Mouse (Mus musculus): ENCODE results near the gene Celf2. TPM values are rescaled to one million over a fixed set of nuclear protein-coding genes. Genes with fewer than 3 reads are reported as not detected.
A peak's percentile ranks its signal among the peaks of the same experiment; 100 is the strongest.

The Celf2 gene
- total RNA-seq, 2 experiments from 2014 or later: 67.6 to 79.3 TPM

- TF ChIP-seq CTCF (IDR thresholded peaks at IDR 0.05): no peak
- no peak overlapping the region for H3K27ac ChIP-seq
- no peak overlapping the region for H3K4me3 ChIP-seq
- intact Hi-C loops (cut with DNase I): no loop called here
- no peak for DNase-seq
Observed at GRCm38 (mm10) chr2:7043770-7044459, 465.4 kb downstream of the Celf2 start.

- Histone ChIP-seq H3K27ac (no peak overlapping the region), H3K4me3 (no peak overlapping the region)
- TF ChIP-seq CTCF (IDR thresholded peaks at IDR 0.05): no peak
- intact Hi-C loops (cut with DNase I): no loop called here
- no peak for DNase-seq
Observed at GRCm38 (mm10) chr2:7040940-7041339, 468.4 kb downstream of the Celf2 start.

DNA sequence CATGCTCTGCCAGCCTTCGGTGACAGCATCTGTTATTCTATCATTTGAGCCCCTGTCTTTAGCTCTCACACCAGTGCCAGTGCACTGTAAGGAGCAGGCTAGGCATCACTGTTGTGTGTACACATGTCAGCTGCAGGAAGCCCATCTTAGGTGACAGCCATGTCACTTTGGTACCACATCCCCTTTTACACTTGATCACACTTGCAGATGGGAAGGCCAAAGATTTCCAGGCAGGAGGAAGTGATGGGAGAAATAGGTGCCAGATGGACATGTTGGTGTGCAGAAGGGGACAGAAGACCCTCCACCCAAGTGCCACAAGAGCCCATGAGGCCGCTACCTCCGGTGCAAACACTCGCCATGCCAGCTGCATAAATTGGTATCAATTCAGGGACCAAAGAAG is 470.4 kb downstream of the Celf2 start:
- no peak for DNase-seq
- Histone ChIP-seq H3K4me3 (no peak overlapping the region), H3K27ac (no peak overlapping the region)
- intact Hi-C loops (cut with DNase I): no loop called here
- no peak for TF ChIP-seq CTCF (IDR thresholded peaks at IDR 0.05)

GRCm38 (mm10) chr2:7031389-7031788 is 478.0 kb downstream of the Celf2 start:
- intact Hi-C loops (cut with DNase I): no loop called here
- H3K27ac ChIP-seq: no peak overlapping the region; the same call in 1 of the 2 replicates
- no peak overlapping the region for H3K4me3 ChIP-seq
- TF ChIP-seq CTCF (IDR thresholded peaks at IDR 0.05): no peak
- DNase-seq: no peak

DNA sequence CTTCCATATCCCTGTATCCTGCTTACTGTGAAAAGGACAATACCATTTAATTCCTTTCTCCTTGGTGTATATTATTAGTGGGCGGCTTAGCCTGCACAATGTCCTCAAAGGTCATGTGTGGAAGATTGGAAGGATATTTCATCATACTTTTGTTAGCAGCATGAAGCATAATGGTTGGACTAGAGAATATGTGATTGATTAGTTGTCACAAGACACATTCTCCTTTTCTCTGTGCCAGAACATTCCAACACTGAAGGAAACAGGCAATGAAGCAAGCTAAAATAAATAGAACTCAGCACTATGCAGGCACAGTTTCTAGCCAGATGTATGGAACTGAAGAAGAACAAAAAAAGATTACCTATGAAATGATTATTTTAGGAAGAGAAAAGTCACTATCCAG is 482.6 kb downstream of the Celf2 start:
- H3K4me3 ChIP-seq: no peak overlapping the region
- DNase-seq: no peak
- no peak overlapping the region for H3K27ac ChIP-seq
- no peak for TF ChIP-seq CTCF (IDR thresholded peaks at IDR 0.05)
- intact Hi-C loops (cut with DNase I): no loop called here

DNA sequence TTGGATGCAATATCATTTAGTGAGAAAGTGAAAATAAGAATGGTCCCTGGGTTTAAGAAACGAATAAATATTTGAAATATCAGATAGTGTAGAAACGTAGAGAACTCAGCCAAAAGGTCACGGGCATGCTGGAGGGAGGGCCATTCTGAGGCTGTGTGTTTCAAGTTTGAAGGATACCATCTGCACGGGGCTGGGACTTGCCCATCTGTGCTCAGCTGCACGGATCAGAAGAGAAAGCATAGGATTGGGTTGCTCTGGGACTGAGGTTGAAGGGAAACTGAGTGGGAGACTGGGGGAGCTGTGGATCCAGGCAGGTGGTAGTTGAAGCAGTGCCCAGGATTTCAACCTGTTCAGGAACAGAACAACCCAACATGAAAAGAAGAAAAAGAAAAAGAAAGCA is 483.8 kb downstream of the Celf2 start:
- intact Hi-C loops (cut with DNase I): no loop called here
- TF ChIP-seq CTCF (IDR thresholded peaks at IDR 0.05): no peak
- no peak for DNase-seq
- H3K4me3 ChIP-seq: no peak overlapping the region
- no peak overlapping the region for H3K27ac ChIP-seq

DNA sequence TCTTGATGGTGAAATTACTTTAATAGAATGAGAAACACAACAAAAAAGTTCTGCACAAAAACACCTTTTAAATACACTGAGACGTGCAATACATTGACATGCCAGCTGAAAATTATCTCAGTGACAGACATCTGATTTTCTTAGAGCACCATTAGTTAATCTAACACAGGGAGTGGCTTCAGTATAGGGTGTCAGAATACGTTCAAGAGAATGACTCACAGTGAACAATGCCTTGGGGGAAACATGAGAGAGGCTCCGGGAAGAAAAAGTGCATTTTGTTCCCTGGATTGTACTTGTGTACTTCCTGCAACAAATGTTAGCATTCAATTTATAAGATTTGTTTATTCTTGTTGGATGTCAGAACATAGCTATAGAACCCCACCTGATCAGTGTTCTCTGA is 487.2 kb downstream of the Celf2 start:
- intact Hi-C loops (cut with DNase I): no loop called here
- Histone ChIP-seq H3K27ac (no peak overlapping the region), H3K4me3 (no peak overlapping the region)
- TF ChIP-seq CTCF (IDR thresholded peaks at IDR 0.05): no peak
- no peak for DNase-seq

GRCm38 (mm10) chr2:7017384-7018113 is 491.8 kb downstream of the Celf2 start:
- no peak for TF ChIP-seq CTCF (IDR thresholded peaks at IDR 0.05)
- intact Hi-C loops (cut with DNase I): no loop called here
- H3K27ac ChIP-seq: no peak overlapping the region
- no peak for DNase-seq
- no peak overlapping the region for H3K4me3 ChIP-seq

GRCm38 (mm10) chr2:7013126-7013525 is 496.2 kb downstream of the Celf2 start:
- intact Hi-C loops (cut with DNase I): no loop called here
- no peak overlapping the region for H3K4me3 ChIP-seq
- no peak for TF ChIP-seq CTCF (IDR thresholded peaks at IDR 0.05)
- peak overlapping the region; percentile 43; the same call in 1 of the 2 replicates for H3K27ac ChIP-seq
- DNase-seq: peak; percentile 53

- DNase-seq: no peak
- no peak for TF ChIP-seq CTCF (IDR thresholded peaks at IDR 0.05)
- H3K4me3 ChIP-seq: no peak overlapping the region
- intact Hi-C loops (cut with DNase I): no loop called here
- H3K27ac ChIP-seq: no peak overlapping the region
Observed at GRCm38 (mm10) chr2:7006816-7007215, 502.5 kb downstream of the Celf2 start.

GRCm38 (mm10) chr2:7001967-7002366 is 507.4 kb downstream of the Celf2 start:
- Histone ChIP-seq H3K27ac (no peak overlapping the region), H3K4me3 (no peak overlapping the region)
- TF ChIP-seq CTCF (IDR thresholded peaks at IDR 0.05): no peak
- intact Hi-C loops (cut with DNase I): no loop called here
- no peak for DNase-seq

DNA sequence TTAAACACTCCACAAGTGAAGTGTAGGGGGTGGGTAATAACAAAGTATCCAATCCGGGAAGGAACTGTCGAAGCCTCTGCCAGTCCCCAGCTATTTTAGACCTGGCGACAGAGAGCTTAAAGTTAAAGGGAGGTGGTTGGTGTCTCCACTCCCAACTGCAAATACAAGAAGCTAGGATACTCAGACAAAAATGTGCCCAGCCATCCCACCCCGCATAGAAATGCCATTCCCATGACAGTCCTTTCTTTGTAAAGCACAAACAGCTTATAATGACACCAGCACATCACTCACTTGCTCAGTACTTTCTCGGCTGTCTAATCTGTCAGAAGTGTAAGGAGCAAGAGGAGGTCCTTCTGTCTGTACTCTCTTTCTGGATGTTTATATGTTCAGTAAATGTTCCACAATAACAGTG is 518.3 kb downstream of the Celf2 start:
- no peak for TF ChIP-seq CTCF (IDR thresholded peaks at IDR 0.05)
- Histone ChIP-seq H3K27ac (no peak overlapping the region), H3K4me3 (no peak overlapping the region)
- intact Hi-C loops (cut with DNase I): no loop called here
- DNase-seq: no peak

DNA sequence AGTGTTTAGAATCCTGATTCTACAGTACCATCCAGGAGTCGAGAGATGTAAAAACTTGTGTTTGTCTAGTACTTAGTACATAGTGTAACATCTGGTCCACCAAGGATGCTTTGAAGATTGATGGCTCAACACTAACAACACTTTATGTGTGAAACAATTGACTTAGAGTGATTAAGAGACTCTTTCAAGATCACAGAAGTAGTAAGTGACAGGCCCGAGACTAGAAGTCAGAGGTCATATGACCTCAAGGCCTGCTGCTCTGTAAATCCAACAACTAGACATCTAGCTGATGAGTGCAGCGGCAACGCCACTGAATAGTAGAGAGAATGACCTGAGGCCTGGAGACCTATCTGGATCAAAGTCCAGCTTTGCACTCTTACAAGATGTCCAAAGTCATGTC is 523.7 kb downstream of the Celf2 start:
- no peak overlapping the region for H3K27ac ChIP-seq

GRCm38 (mm10) chr2:6983902-6984301 is 525.5 kb downstream of the Celf2 start:
- DNase-seq: no peak
- no peak overlapping the region for H3K4me3 ChIP-seq
- no peak for TF ChIP-seq CTCF (IDR thresholded peaks at IDR 0.05)
- no peak overlapping the region for H3K27ac ChIP-seq
- intact Hi-C loops (cut with DNase I): no loop called here

More for the DNA sequence above, 523.7 kb downstream of the Celf2 start:
- intact Hi-C loops (cut with DNase I): no loop called here
- no peak overlapping the region for H3K4me3 ChIP-seq
- no peak for DNase-seq
- TF ChIP-seq CTCF (IDR thresholded peaks at IDR 0.05): no peak
